Mouse (Mus musculus): Measurements from ENCODE around the gene Aco2. TPM values are rescaled to one million over a fixed set of nuclear protein-coding genes. Genes with fewer than 3 reads are reported as not detected.
"Not testable (repeated sequence)": the region's sequence is repeated elsewhere in the genome, so short reads cannot be mapped to it uniquely, and the experiment has no call there.

Aco2 gene
- polyA plus RNA-seq, 1 experiment from 2014 or later: 287 TPM

GRCm38 (mm10) chr15:81889175-81889574 lies 17.1 kb downstream of the Aco2 start:
- no peak for ATAC-seq (ENCODE audit: low FRiP score, low read depth)
- H3K36me3 ChIP-seq: peaks cover 35% of the 10 kb centered on the region
- WGBS: 93% methylated on average over 7 of the region's 7 CpGs
- H3K9ac ChIP-seq: no peak overlapping the region
- H3K9me3 ChIP-seq: no peaks in the 10 kb centered on the region
- H3K27me3 ChIP-seq: no peaks in the 10 kb centered on the region
- H3K4me1 ChIP-seq (replicated peaks): no peaks in the 10 kb centered on the region
- H3K4me2 ChIP-seq: no peak overlapping the region
- H3K4me3 ChIP-seq: no peak overlapping the region
- no peak overlapping the region for H3K27ac ChIP-seq (replicated peaks)

- H3K4me3 ChIP-seq: no peak overlapping the region
- H3K36me3 ChIP-seq: peaks cover 38% of the 10 kb centered on the region
- no peaks in the 10 kb centered on the region for H3K9me3 ChIP-seq
- no peak overlapping the region for H3K4me2 ChIP-seq
- ATAC-seq (ENCODE audit: low FRiP score, low read depth): no peak
- H3K9ac ChIP-seq: no peak overlapping the region
- WGBS: 96% methylated on average over 7 of the region's 7 CpGs
- H3K27ac ChIP-seq (replicated peaks): no peak overlapping the region
- H3K27me3 ChIP-seq: no peaks in the 10 kb centered on the region
- H3K4me1 ChIP-seq (replicated peaks): no peaks in the 10 kb centered on the region
These were observed 19.2 kb downstream of the Aco2 start for GRCm38 (mm10) chr15:81891140-81891802.

- 97% methylated on average over 8 of the region's 8 CpGs for WGBS
- H3K4me3 ChIP-seq: no peak overlapping the region
- no peak for ATAC-seq (ENCODE audit: low FRiP score, low read depth)
These were observed 19.9 kb downstream of the Aco2 start for GRCm38 (mm10) chr15:81891822-81892580.

GRCm38 (mm10) chr15:81894002-81894401 lies 21.9 kb downstream of the Aco2 start:
- H3K4me2 ChIP-seq: no peak overlapping the region
- no peak overlapping the region for H3K4me3 ChIP-seq
- peaks cover 47% of the 10 kb centered on the region for H3K36me3 ChIP-seq
- ATAC-seq (ENCODE audit: low FRiP score, low read depth): no peak
- no peaks in the 10 kb centered on the region for H3K9me3 ChIP-seq
- no peaks in the 10 kb centered on the region for H3K4me1 ChIP-seq (replicated peaks)
- no peaks in the 10 kb centered on the region for H3K27me3 ChIP-seq
- H3K27ac ChIP-seq (replicated peaks): no peak overlapping the region
- no peak overlapping the region for H3K9ac ChIP-seq
- WGBS: 97% methylated on average over 1 of the region's 1 CpGs

More at GRCm38 (mm10) chr15:81891822-81892580, 19.9 kb downstream of the Aco2 start:
- no peaks in the 10 kb centered on the region for H3K9me3 ChIP-seq
- H3K27ac ChIP-seq (replicated peaks): no peak overlapping the region
- H3K9ac ChIP-seq: no peak overlapping the region
- peaks cover 43% of the 10 kb centered on the region for H3K36me3 ChIP-seq
- no peaks in the 10 kb centered on the region for H3K4me1 ChIP-seq (replicated peaks)
- no peak overlapping the region for H3K4me2 ChIP-seq
- H3K27me3 ChIP-seq: no peaks in the 10 kb centered on the region

GRCm38 (mm10) chr15:81896407-81896806 lies 24.3 kb downstream of the Aco2 start:
- no peak overlapping the region for H3K4me2 ChIP-seq
- no peak overlapping the region for H3K4me3 ChIP-seq
- H3K4me1 ChIP-seq (replicated peaks): no peaks in the 10 kb centered on the region
- no peak overlapping the region for H3K9ac ChIP-seq
- H3K27ac ChIP-seq (replicated peaks): no peak overlapping the region
- no peak for ATAC-seq (ENCODE audit: low FRiP score, low read depth)
- H3K36me3 ChIP-seq: peaks cover 40% of the 10 kb centered on the region
- 75% methylated on average over 2 of the region's 2 CpGs for WGBS
- H3K9me3 ChIP-seq: no peaks in the 10 kb centered on the region
- H3K27me3 ChIP-seq: no peaks in the 10 kb centered on the region

- 91% methylated on average over 5 of the region's 5 CpGs for WGBS
- Histone ChIP-seq H3K4me3 (no peak overlapping the region), H3K36me3 (peaks cover 44% of the 10 kb centered on the region), H3K9me3 (no peaks in the 10 kb centered on the region), H3K4me1 (replicated peaks) (no peaks in the 10 kb centered on the region), H3K27ac (replicated peaks) (no peak overlapping the region), H3K27me3 (no peaks in the 10 kb centered on the region), H3K4me2 (no peak overlapping the region), H3K9ac (no peak overlapping the region)
- no peak for ATAC-seq (ENCODE audit: low FRiP score, low read depth)
These were observed 25.6 kb downstream of the Aco2 start for GRCm38 (mm10) chr15:81897607-81898285.

GRCm38 (mm10) chr15:81898751-81899150 lies 26.6 kb downstream of the Aco2 start:
- Histone ChIP-seq H3K9ac (no peak overlapping the region), H3K9me3 (no peaks in the 10 kb centered on the region), H3K36me3 (peaks cover 51% of the 10 kb centered on the region), H3K27me3 (no peaks in the 10 kb centered on the region), H3K4me1 (replicated peaks) (no peaks in the 10 kb centered on the region), H3K27ac (replicated peaks) (no peak overlapping the region), H3K4me2 (no peak overlapping the region), H3K4me3 (no peak overlapping the region)
- WGBS: 91% methylated on average over 2 of the region's 2 CpGs
- ATAC-seq (ENCODE audit: low FRiP score, low read depth): no peak

GRCm38 (mm10) chr15:81904939-81905338 lies 32.8 kb downstream of the Aco2 start:
- Histone ChIP-seq H3K27ac (replicated peaks) (no peak overlapping the region), H3K36me3 (peaks cover 89% of the 10 kb centered on the region)
- WGBS: 37% methylated on average over 2 of the region's 2 CpGs

GRCm38 (mm10) chr15:81907953-81908352 lies 35.8 kb downstream of the Aco2 start:
- Histone ChIP-seq H3K4me3 (no peak overlapping the region), H3K36me3 (peaks cover 91% of the 10 kb centered on the region), H3K27ac (replicated peaks) (no peak overlapping the region), H3K4me2 (no peak overlapping the region), H3K9me3 (no peaks in the 10 kb centered on the region), H3K4me1 (replicated peaks) (no peaks in the 10 kb centered on the region), H3K27me3 (no peaks in the 10 kb centered on the region), H3K9ac (no peak overlapping the region)
- WGBS: 92% methylated on average over 8 of the region's 8 CpGs
- ATAC-seq (ENCODE audit: low FRiP score, low read depth): no peak

More at GRCm38 (mm10) chr15:81904939-81905338, 32.8 kb downstream of the Aco2 start:
- H3K4me3 ChIP-seq: no peak overlapping the region
- no peak for ATAC-seq (ENCODE audit: low FRiP score, low read depth)
- H3K27me3 ChIP-seq: no peaks in the 10 kb centered on the region
- no peaks in the 10 kb centered on the region for H3K4me1 ChIP-seq (replicated peaks)
- no peak overlapping the region for H3K9ac ChIP-seq
- no peaks in the 10 kb centered on the region for H3K9me3 ChIP-seq
- no peak overlapping the region for H3K4me2 ChIP-seq

- H3K9ac ChIP-seq; H3K27me3 ChIP-seq; ATAC-seq (ENCODE audit: low FRiP score, low read depth); H3K9me3 ChIP-seq; H3K4me1 ChIP-seq (replicated peaks); H3K4me3 ChIP-seq; H3K4me2 ChIP-seq; H3K27ac ChIP-seq (replicated peaks): not testable (repeated sequence)
- WGBS: 91% methylated on average over 4 of the region's 4 CpGs
- peaks cover 91% of the 10 kb centered on the region for H3K36me3 ChIP-seq
These were observed 36.7 kb downstream of the Aco2 start for GRCm38 (mm10) chr15:81908767-81909166.

- Histone ChIP-seq H3K27me3 (no peaks in the 10 kb centered on the region), H3K4me2 (no peak overlapping the region), H3K36me3 (peaks cover 83% of the 10 kb centered on the region), H3K27ac (replicated peaks) (no peak overlapping the region), H3K4me3 (no peak overlapping the region), H3K9ac (no peak overlapping the region), H3K9me3 (no peaks in the 10 kb centered on the region), H3K4me1 (replicated peaks) (no peaks in the 10 kb centered on the region)
- no peak for ATAC-seq (ENCODE audit: low FRiP score, low read depth)
- WGBS: 80% methylated on average over 2 of the region's 2 CpGs
These were observed 40.4 kb downstream of the Aco2 start for GRCm38 (mm10) chr15:81912498-81912897.

- peaks cover 64% of the 10 kb centered on the region for H3K36me3 ChIP-seq
- no peak overlapping the region for H3K4me2 ChIP-seq
- H3K4me1 ChIP-seq (replicated peaks): 0 out of 2 replicates have a peak, but pooled peaks cover 7% of the 10 kb centered on the region
- ATAC-seq (ENCODE audit: low FRiP score, low read depth): no peak
- WGBS: 93% methylated on average over 5 of the region's 5 CpGs
- H3K27me3 ChIP-seq: no peaks in the 10 kb centered on the region
- no peak overlapping the region for H3K27ac ChIP-seq (replicated peaks)
- H3K9me3 ChIP-seq: no peaks in the 10 kb centered on the region
- no peak overlapping the region for H3K4me3 ChIP-seq
- H3K9ac ChIP-seq: no peak overlapping the region
These were observed 42.6 kb downstream of the Aco2 start for GRCm38 (mm10) chr15:81914668-81915067.

Data from hindbrain, embryonic 15.5 days (tissue).